Mouse (Mus musculus) G1E (cell line): ENCODE measurements around the gene Eef2kmt.

ENCODE experiments used
- CTCF ChIP-seq: IDR thresholded peaks from 2 replicates; pipeline ENCODE4 v1.5.1; 2012; ENCODE audit warnings: low read depth, low read length, inconsistent platforms, mixed read lengths
- GATA1 ChIP-seq: IDR thresholded peaks from 2 replicates; pipeline ENCODE4 v1.6.1; 2012; ENCODE audit warnings: borderline replicate concordance, low read length, inconsistent platforms, mixed read lengths
- POLR2AphosphoS5 ChIP-seq: IDR thresholded peaks from 2 replicates; pipeline ENCODE4 v1.6.1; 2012; ENCODE audit warnings: low read depth, low read length, inconsistent platforms; ENCODE audit not compliant: insufficient replicate concordance

DNA sequence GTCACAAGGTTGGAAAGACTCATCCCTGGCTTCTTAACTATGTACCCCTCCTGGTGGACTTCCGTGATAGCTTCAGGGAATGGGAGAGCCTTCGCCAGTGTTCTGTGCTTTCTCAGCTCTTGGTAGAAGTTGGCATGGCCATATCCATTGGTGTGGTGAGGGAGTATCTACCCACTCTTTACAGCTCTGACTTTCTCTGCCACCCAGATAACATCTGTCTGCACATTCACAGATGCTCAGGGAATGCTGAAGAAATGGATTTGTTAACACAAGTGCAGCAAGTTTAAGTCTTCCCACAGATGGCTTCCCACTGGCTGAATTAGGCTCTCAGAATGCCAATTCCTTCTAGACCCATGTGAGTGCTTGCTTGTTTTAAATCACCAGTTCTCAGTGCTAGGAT is 41.7 kb downstream of the Eef2kmt start:
- TF ChIP-seq CTCF, result no peak
- no peak for TF ChIP-seq POLR2AphosphoS5
- TF ChIP-seq GATA1, result no peak
